Mouse (Mus musculus): ENCODE measurements around the gene Gdap1l1. TPM values are rescaled to one million over a fixed set of nuclear protein-coding genes. Genes with fewer than 3 reads are reported as not detected.
A peak's percentile ranks its signal among the peaks of the same experiment; 100 is the strongest.

The Gdap1l1 gene
- polyA plus RNA-seq, 1 experiment from 2014 or later, result 0.64 TPM

DNA sequence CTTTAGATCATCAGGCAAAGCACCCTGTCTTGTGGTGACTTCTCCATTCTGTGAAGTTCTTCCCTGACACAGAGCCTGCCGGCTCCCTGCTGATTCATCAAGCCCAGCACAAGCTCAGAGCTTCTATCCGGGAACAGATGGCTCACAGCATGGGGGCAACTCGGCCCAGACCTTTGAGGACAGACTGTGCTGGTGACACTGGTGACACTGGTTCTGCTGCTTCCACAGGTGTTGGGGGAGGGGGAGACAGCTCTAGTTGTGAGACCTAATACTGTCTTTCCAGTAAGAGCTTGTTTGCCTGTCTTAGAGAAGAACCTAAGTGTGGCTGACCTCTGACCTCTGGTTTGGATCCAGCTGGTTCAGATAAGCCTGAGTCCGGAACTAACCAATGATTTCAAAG, 4.3 kb upstream of the Gdap1l1 start:
- DNase-seq (ENCODE audit: low spot score) (no peak), ATAC-seq (replicated peaks; ENCODE audit: low FRiP score, low read depth) (no peak)
- peaks cover 6% of the 10 kb centered on the region; the same call in 1 of the 2 replicates for H3K4me1 ChIP-seq (replicated peaks; ENCODE audit: insufficient read depth, low read length)
- no peaks in the 10 kb centered on the region for H3K36me3 ChIP-seq (ENCODE audit: insufficient read depth, low read length)
- no peak overlapping the region for H3K9ac ChIP-seq (ENCODE audit: low read depth, low read length)
- no peak overlapping the region for H3K27ac ChIP-seq
- 0 out of 2 replicates have a peak, but pooled peaks cover 6% of the 10 kb centered on the region for H3K27me3 ChIP-seq (ENCODE audit: insufficient read depth, low read length)
- no peaks in the 10 kb centered on the region for H3K9me3 ChIP-seq (replicated peaks; ENCODE audit: low read length)
- no peak for TF ChIP-seq CTCF (IDR thresholded peaks at IDR 0.05; ENCODE audit: low read depth)
- H3K4me2 ChIP-seq (ENCODE audit: low read length), result no peak overlapping the region
- 31% methylated on average over 4 of the region's 4 CpGs for WGBS
- H3K4me3 ChIP-seq (replicated peaks; ENCODE audit: low read depth, low read length), result no peak overlapping the region

DNA sequence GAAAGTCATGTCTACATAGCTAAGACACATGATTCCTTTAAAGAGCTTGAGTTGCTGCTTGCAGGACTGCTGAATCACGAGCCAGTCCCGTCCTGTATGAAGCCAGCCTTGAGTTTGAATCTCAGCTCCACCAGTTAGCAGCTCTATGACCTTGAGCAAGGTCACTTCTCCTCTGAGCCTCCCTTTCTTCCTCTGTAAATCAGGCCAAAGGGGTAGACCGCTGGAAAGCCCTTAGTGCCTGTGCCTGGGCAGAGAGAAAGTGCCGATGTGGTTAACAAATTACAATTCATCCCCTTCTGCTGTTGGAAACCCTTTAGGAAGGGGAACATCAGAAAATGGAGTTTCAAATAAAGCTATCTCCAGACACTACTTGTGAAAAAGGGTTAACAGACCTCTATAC, 476 bp upstream of the Gdap1l1 start:
- peaks cover 6% of the 10 kb centered on the region; the same call in 1 of the 2 replicates for H3K4me1 ChIP-seq (replicated peaks; ENCODE audit: insufficient read depth, low read length)
- H3K4me3 ChIP-seq (replicated peaks; ENCODE audit: low read depth, low read length), result no peak overlapping the region
- ATAC-seq (replicated peaks; ENCODE audit: low FRiP score, low read depth), result no peak
- no peak for TF ChIP-seq CTCF (IDR thresholded peaks at IDR 0.05; ENCODE audit: low read depth)
- H3K36me3 ChIP-seq (ENCODE audit: insufficient read depth, low read length), result no peaks in the 10 kb centered on the region
- H3K27me3 ChIP-seq (ENCODE audit: insufficient read depth, low read length), result 0 out of 2 replicates have a peak, but pooled peaks cover 7% of the 10 kb centered on the region
- H3K9me3 ChIP-seq (replicated peaks; ENCODE audit: low read length), result no peaks in the 10 kb centered on the region
- peak overlapping the region; percentile 43; the same call in 1 of the 2 replicates for H3K4me2 ChIP-seq (ENCODE audit: low read length)
- WGBS, result 35% methylated on average over 4 of the region's 4 CpGs
- DNase-seq (ENCODE audit: low spot score), result no peak
- H3K27ac ChIP-seq, result no peak overlapping the region
- H3K9ac ChIP-seq (ENCODE audit: low read depth, low read length), result no peak overlapping the region

DNA sequence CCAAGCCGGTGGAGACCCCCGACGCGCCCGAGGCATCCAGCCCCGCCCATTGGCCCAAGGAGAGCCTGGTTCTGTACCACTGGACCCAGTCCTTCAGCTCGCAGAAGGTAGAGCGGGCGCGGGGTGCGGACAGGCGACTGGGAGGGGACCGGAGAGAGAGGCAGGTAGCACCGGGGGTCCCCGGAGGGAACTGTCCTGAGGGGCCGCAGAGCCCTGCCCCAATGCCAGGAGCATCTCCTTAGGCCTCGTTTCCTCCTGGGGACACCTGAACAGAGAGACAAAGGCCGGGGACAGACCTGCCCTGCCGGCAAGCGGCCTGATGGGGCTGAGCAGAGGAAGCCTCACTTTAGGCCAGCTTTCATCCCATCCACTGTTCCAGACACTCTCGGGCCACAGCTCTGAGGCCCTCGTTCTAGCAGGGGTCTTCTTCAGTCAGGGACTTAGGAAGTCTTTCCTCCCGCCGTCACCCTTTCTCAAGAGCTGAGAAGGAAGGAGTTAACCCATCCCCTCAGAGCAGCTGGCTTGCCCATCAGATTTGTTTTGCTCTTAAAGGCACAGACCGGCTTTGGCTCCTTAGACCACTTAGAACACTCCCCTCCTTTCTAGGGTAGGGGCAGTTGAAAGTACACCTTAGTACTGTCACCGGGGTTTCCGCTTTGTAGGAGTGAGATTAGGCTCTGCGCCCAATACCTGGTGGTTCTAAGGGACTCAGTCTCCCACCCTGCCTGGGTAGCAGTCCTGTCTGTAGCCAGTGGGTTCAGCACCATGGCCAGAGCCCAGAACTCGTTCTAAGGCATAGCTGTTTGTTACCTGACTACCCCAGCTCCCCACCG, 559 bp downstream of the Gdap1l1 start:
- no peaks in the 10 kb centered on the region for H3K9me3 ChIP-seq (replicated peaks; ENCODE audit: low read length)
- peaks cover 6% of the 10 kb centered on the region; the same call in 1 of the 2 replicates for H3K4me1 ChIP-seq (replicated peaks; ENCODE audit: insufficient read depth, low read length)
- DNase-seq (ENCODE audit: low spot score) (peak; percentile 69), ATAC-seq (replicated peaks; ENCODE audit: low FRiP score, low read depth) (no peak)
- 0 out of 2 replicates have a peak, but pooled peaks cover 7% of the 10 kb centered on the region for H3K27me3 ChIP-seq (ENCODE audit: insufficient read depth, low read length)
- no peaks in the 10 kb centered on the region for H3K36me3 ChIP-seq (ENCODE audit: insufficient read depth, low read length)
- no peak overlapping the region for H3K9ac ChIP-seq (ENCODE audit: low read depth, low read length)
- peak overlapping the region; percentile 43 for H3K4me2 ChIP-seq (ENCODE audit: low read length)
- under 1% methylated on average over 30 of the region's 30 CpGs for WGBS
- no peak overlapping the region for H3K27ac ChIP-seq
- TF ChIP-seq CTCF (IDR thresholded peaks at IDR 0.05; ENCODE audit: low read depth), result no peak
- peak overlapping the region; percentile 13; the same call in 1 of the 2 replicates for H3K4me3 ChIP-seq (replicated peaks; ENCODE audit: low read depth, low read length)

DNA sequence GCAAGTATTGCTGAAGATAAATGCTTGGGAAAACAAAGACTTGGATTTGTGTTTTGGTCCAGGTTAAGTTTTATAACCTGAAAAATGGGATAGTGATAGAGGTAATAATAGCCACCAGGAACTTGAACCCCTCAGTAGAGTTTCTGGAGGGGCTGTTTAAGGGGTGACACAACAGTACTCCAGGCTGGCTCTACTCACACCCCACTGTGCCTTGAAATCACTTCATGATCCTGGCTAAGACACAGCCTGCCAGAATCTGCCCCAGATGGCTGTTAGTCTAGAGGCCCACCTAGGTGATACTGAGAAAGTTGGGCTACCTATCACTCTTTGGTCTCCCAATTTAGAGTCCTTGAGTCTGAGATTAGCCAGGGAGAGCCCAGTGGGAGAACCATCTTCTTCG, 1.2 kb downstream of the Gdap1l1 start:
- no peak for ATAC-seq (replicated peaks; ENCODE audit: low FRiP score, low read depth)
- no peak for TF ChIP-seq CTCF (IDR thresholded peaks at IDR 0.05; ENCODE audit: low read depth)
- H3K9ac ChIP-seq (ENCODE audit: low read depth, low read length), result no peak overlapping the region
- WGBS, result 46% methylated on average over 1 of the region's 1 CpGs
- H3K9me3 ChIP-seq (replicated peaks; ENCODE audit: low read length), result no peaks in the 10 kb centered on the region
- DNase-seq (ENCODE audit: low spot score), result no peak
- no peak overlapping the region for H3K4me3 ChIP-seq (replicated peaks; ENCODE audit: low read depth, low read length)
- no peak overlapping the region for H3K4me2 ChIP-seq (ENCODE audit: low read length)
- H3K27ac ChIP-seq, result no peak overlapping the region
- no peaks in the 10 kb centered on the region for H3K36me3 ChIP-seq (ENCODE audit: insufficient read depth, low read length)
- 0 out of 2 replicates have a peak, but pooled peaks cover 7% of the 10 kb centered on the region for H3K27me3 ChIP-seq (ENCODE audit: insufficient read depth, low read length)
- peaks cover 6% of the 10 kb centered on the region; the same call in 1 of the 2 replicates for H3K4me1 ChIP-seq (replicated peaks; ENCODE audit: insufficient read depth, low read length)

DNA sequence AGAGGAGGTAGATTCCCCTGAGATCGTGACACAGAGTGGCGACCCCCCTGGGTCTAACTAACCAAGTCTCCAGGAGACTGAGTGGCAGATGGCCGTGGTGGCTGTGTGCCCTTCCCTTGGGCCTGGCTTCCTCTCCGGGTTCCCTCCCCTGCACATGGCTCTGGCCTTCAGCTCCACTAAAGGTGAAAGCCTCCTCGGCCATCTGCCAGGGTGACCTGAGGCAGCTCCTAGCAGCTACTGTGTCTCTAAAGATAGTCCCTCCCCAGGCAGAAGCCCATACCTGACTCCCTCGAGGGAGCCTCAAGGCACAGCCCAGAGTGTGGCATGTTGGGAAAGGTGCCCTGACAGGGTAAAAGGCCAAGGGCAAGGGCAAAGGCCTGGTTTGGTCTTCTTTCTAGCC, 5.3 kb downstream of the Gdap1l1 start:
- DNase-seq (ENCODE audit: low spot score) (no peak), ATAC-seq (replicated peaks; ENCODE audit: low FRiP score, low read depth) (no peak)
- Histone ChIP-seq H3K36me3 (ENCODE audit: insufficient read depth, low read length) (no peaks in the 10 kb centered on the region), H3K27ac (no peak overlapping the region), H3K9me3 (replicated peaks; ENCODE audit: low read length) (no peaks in the 10 kb centered on the region), H3K4me1 (replicated peaks; ENCODE audit: insufficient read depth, low read length) (peaks cover 1% of the 10 kb centered on the region; the same call in 1 of the 2 replicates), H3K4me3 (replicated peaks; ENCODE audit: low read depth, low read length) (no peak overlapping the region), H3K9ac (ENCODE audit: low read depth, low read length) (no peak overlapping the region), H3K4me2 (ENCODE audit: low read length) (no peak overlapping the region), H3K27me3 (ENCODE audit: insufficient read depth, low read length) (0 out of 2 replicates have a peak, but pooled peaks cover 5% of the 10 kb centered on the region)
- 65% methylated on average over 6 of the region's 6 CpGs for WGBS
- no peak for TF ChIP-seq CTCF (IDR thresholded peaks at IDR 0.05; ENCODE audit: low read depth)

DNA sequence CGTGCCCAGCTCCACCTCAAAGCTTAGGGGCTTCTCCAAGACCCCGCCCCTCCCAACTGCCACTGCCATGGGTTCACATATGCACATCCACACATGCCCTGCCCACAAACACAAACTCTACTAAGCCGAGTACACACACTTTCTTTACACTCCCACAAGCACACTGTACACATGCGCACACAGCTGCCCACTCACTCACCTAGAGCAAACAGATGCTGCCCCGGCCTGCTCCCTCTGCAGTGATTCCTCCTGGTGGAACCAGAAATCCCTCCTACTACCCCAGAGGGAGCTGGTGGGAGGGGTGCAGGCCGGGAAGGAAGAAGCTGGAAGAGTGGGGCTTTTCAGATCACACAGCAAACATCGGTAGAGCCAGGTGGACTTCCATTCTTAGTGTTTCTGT, 5.7 kb downstream of the Gdap1l1 start:
- H3K4me2 ChIP-seq (ENCODE audit: low read length), result no peak overlapping the region
- WGBS, result 58% methylated on average over 7 of the region's 7 CpGs
- no peaks in the 10 kb centered on the region for H3K4me1 ChIP-seq (replicated peaks; ENCODE audit: insufficient read depth, low read length)
- H3K9ac ChIP-seq (ENCODE audit: low read depth, low read length), result no peak overlapping the region
- no peaks in the 10 kb centered on the region for H3K36me3 ChIP-seq (ENCODE audit: insufficient read depth, low read length)
- ATAC-seq (replicated peaks; ENCODE audit: low FRiP score, low read depth) (no peak), DNase-seq (ENCODE audit: low spot score) (no peak)
- no peak overlapping the region for H3K4me3 ChIP-seq (replicated peaks; ENCODE audit: low read depth, low read length)
- no peak for TF ChIP-seq CTCF (IDR thresholded peaks at IDR 0.05; ENCODE audit: low read depth)
- H3K27ac ChIP-seq, result no peak overlapping the region
- H3K27me3 ChIP-seq (ENCODE audit: insufficient read depth, low read length), result 0 out of 2 replicates have a peak, but pooled peaks cover under 1% of the 10 kb centered on the region
- H3K9me3 ChIP-seq (replicated peaks; ENCODE audit: low read length), result no peaks in the 10 kb centered on the region

Data from kidney, postnatal 0 days (tissue).